Mouse (Mus musculus): ENCODE results near the gene Vti1a.

Gene Vti1a

DNA sequence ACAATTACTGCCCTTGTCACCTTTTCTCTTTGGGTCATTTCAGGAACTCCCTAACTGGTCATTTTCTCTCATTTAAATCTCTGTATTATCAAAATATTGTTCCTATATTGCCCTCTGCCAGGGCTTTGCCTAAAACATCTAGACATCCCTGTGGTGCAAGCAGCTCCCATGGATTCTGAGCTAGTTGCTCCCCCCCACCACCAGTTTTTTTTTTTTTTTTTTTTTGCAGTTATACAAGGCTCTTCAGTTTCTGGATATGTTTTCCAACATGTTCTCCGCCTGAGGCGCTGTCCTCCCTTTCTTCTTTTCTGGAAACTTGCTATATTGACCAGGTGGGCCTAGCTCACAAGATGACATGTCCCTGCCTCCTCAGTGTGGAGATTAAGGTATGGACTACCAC, 2.4 kb upstream of the Vti1a start:
- DNase-seq (ENCODE audit: low spot score in 2 of 2): no peak

DNA sequence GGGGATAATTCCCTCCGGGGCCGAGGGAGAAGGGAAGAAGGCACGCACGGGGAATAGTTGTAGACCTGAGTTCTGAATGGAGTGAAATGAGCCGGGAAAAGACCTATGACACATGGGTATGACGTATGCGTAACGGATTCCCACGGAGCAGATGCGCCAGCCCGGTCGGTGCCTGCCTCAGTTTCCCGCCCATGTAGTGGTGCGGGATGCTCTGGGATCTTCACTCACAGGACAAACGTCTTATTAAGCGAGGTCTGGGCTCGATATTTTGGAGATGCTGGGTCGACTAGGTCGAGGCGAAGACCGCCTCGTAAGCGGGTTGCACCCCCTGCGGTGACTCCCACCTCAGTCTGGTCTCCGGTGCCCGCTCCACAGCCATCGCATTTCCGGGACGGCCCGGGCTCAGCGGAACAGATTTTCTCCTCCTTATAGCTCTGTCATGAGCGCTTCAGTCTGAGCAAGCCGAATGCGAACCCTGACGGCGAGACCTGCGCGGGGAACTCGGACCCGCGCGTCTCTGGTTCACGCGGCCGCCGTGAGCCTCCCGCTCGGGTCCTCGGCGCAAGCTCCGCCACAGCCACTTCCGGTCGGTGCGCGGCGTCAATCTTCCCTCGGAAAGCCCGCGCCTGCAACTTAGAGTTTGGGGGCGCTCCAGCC, 515 bp upstream of the Vti1a start, which contains the start of gene Zdhhc6:
TSS of gene Zdhhc6 (minus strand) at position 581 of the 657 bp plus-strand sequence.
- peak; percentile 67 to 71 for DNase-seq (ENCODE audit: low spot score in 2 of 2)

DNA sequence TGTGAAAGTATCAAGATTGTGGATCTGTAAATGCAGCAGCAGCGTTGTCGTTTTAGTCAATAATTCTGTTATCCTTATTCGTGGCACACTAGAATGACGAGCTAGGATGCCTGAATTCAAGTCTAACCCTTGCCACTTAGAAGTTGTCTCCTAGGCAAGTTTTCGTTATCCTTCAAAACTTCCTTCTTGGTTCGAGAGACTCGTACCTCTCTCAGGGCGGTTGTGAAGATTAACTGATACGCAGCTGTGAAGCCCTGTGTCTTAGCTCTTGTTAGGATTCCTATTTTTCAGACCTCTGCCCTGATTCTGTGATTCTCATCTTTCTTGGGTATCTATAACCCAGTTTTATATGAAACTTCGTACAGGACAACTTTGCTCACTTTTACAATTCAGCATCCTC, 806 bp downstream of the Vti1a start:
- no peak for DNase-seq (ENCODE audit: low spot score in 2 of 2)

DNA sequence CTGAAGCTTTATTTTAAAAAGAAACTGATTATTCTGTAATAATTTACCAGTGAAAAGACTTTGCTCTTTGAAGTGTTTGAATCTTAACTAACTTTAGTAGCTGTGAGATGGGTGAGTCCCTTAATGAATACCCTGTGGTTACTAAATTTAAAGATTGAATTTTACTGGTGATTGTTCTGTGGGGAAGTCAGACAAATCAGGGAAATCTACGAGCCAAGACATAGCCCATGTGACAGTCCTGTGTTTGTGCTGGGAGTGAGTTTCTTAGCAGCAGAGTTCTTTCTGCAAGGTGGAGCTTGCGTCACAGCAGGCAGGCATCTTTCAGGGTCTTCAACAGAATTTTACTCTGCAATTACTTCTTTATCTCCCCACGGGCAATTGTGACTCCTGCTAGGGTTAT, 2.9 kb downstream of the Vti1a start:
- DNase-seq (ENCODE audit: low spot score in 2 of 2): no peak

DNA sequence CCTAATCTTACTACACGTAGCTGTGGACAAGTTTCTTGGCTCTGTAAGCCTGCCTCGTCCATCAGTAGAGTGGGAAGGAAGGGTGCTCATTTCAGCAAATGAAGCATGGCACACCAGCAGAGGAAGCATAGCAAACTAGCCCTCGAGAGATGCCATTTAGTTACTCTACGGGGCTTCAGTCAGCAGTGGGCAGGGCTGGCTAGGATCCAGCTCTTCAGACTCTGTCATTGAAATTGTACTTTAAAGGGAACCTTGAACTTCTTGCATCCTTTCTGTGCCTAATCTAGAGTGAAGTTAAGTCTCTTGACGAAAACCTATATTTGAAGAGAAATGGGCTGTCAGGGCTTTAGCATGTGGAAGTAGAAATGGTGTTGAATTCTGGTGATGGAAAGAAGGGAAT, 3.4 kb downstream of the Vti1a start:
- no peak for DNase-seq (ENCODE audit: low spot score in 2 of 2)

DNA sequence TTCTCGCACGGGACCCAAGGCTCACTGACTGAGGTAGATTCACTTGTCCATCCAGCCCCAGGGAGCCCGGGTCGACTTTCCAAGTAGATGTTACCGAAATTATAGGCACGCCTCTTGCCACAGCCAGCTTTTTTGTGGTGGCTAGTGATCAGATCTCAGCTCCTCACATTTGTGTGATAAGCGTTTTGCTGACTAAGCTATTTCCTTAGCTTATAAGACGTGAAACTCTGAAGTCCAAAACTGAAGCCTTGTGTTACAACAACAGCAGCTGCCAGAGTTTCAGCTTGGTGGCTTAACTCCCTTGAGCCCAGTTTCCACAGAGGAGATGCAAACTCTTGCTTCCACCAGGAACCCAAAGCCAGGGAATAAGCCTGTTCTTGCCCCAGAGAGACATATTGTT, 6.5 kb downstream of the Vti1a start:
- DNase-seq (ENCODE audit: low spot score in 2 of 2): no peak

DNA sequence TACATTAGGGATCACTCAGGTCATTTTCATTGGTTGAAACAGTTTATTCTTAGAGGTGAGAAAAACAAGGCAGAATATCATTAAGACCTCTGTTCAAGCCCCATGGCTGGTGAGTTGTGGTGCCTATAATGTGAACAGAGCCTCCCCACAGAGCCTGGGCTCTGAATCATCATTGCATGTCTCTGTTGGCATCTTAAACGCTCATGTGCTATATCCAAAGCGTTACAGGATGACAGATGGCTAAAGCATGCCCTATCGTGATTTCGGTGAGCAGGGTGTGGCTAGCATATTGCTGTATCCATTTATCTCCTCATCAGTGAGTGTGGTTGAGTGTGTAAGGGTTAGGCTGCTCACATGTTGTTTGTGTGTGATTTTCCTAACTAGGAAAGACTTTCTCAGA, 11.4 kb downstream of the Vti1a start:
- DNase-seq (ENCODE audit: low spot score in 2 of 2): no peak

DNA sequence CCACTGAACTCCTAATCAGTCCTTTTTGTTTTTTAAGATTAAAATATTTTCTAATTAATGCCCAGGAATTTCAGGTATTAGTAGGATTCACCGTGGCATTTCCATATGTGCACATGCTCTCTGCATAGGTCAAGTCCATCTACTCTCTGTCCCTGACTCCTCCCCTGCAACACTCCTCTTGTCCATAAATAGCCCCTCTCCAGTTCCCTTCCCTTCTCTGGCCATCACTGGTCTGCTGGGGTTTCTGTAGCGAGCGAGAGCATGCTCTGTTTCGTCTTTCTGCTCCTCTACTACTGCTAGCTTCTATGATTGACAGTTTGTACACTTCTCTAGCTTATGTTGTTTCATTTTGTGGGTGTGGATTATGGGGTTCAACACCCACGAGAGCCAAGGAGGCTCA, 15.7 kb downstream of the Vti1a start:
- no peak for DNase-seq (ENCODE audit: low spot score in 2 of 2)

DNA sequence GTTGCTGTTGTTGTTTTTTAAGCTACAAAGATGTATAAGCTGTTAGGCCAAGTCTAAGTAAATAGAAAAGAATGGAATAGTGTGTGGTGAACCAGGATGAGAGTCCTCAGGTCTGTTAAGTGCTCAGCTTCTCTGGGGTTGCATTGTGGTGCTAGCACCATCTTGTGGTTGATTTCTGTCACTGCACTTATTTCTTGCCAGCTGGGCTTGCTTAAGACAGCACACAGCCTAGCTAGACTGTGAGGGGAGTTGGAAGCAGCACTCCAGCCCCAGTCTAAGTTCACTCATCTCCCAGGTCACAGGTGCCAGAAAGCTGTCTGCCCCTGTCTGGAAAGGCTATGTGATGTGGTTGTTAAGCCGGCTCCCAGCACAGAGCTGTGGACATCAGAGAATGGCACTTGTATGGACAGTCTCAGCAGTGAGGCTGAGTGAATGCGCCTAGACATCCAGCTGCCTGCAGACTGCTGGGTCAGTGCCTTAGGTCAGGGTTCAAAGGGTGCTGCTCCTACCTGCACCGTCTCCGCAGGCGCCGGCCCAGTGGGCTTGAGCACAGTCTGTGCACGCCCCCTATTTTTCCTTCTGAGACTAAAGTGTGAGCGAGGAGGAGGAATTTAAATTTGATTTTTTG, 16.7 kb downstream of the Vti1a start:
- DNase-seq (ENCODE audit: low spot score in 2 of 2): peak; percentile 31 to 70

DNA sequence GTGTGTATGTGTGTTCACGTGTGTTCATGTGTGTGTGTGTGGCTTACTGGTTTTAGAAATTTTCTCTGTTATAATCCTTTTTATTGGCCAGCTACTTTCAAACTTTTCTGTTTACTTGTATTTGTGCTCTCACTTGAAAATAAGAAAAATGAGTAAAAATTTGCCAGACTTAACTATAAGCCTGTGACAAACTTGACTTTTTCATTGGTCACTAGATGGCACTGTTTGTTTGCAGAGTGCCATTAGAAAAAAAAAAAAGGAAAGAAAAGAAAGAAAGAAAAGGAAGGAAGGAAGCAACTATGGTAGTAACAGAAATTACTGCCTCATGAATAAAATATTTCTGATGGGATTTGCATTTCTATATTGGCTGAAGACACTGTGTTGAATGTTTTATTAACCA, 19.8 kb downstream of the Vti1a start:
- DNase-seq (ENCODE audit: low spot score in 2 of 2): no peak

DNA sequence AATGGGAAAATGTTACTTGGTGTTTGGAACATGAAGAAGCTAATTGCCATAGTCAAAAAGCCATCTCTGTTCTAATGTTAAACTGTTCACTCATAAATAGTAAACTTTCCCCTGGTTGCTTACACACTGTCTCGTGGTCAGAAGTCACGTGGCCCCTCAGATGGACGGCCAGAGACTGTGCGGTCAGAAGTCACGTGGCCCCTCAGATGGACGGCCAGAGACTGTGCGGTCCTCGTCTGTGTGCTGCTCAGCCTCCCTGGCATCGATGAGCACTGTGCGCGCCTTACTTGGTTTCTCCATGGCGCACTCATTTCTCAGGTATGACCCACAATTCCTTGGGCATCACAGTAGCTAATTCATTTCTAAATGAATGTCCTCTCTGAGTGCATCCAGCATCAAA, 20.3 kb downstream of the Vti1a start:
- DNase-seq (ENCODE audit: low spot score in 2 of 2): no peak

DNA sequence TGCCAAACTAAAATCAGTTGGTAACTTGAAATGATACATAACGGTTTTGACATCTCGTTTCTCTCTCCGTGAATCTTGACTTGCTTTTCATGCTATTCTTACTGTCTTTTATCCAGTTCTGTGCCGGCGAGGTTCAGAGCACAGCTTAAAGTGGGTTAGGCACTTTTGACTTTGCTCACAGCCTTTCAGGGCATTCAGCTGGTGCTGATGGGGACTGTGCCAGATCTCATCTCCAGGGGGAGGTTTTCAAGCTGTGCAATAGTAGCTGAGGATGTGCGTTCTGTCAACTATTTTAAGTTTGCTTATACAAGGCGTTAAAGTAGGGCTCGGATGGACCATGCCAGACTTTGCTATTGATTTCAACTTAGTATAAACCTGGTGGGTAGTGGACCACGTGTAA, 21.0 kb downstream of the Vti1a start:
- DNase-seq (ENCODE audit: low spot score in 2 of 2): no peak

DNA sequence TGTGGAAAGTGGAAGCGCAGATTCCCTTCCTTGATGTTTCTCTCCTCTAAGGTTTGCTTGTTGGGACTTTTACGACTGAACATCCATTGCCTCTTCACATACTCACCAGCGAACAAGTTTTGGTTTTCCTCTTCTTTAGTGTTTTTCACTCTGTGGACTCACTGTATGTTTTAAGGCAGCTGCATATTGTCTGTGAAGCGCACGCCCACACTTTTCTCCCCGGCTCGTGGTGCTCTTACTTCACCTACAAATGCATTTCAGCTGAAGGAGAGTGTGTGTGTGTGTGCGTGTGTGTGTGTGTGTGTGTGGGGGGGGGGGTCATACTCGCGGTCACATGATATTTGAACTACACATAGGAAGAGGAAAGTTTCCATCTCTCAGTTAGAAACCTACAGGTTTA, 21.6 kb downstream of the Vti1a start:
- no peak for DNase-seq (ENCODE audit: low spot score in 2 of 2)

DNA sequence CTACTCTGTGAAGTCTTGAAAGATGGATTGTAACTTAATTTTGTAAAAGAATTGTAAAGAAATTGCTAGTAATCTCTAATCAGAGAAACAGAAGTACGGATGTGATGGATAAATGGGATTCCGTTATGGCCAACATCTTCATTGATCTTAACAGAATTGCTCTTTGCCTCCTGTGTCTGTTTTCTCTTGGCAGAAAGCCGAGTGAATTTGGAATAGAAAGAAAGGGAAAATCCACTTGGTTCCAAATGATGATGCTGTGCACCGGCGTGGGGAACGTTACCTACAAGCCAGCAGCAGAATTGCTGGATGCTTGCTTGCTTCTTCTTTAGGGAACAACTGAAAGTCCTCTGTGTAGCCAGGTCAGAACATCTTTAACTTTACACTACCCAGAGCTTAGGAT, 24.4 kb downstream of the Vti1a start:
- DNase-seq (ENCODE audit: low spot score in 2 of 2): no peak

DNA sequence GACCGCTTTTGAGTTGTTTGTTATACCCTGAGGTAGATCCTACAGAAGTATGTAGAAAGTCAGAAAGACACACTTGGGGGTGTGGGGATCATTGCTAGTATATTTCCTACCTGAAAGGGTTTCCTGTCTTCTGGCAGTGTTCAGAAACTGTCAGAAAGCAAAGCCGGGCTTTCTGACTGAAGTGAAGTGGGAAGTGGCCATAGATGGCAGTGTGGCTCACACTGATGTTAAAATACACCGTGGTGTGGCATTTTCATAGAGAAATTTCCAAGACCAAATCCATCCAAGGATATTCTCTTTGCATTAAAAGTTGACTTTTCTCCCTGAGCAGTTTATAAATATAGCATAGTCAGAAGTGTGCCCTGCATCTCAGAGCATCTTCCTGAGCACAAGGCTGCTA, 25.3 kb downstream of the Vti1a start:
- no peak for DNase-seq (ENCODE audit: low spot score in 2 of 2)

DNA sequence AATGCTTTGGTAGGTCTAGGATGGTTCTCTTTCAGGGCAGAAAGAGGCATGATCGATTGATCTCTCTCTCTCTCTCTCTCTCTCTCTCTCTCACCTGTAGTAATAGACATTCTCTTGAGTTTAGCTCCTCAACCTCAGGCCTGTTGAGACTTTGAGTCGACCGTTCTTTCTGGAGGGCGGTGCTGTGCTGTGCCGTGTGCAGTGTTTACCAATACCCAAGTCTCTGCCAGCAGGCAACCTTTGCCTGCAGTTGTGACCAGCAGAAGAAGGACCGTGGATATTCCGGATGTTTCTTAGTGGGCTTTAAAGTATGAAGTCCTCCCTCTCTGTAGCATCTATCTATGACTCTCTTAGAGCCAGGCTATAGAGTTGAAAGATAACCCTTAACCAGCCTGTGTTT, 26.3 kb downstream of the Vti1a start:
- no peak for DNase-seq (ENCODE audit: low spot score in 2 of 2)

DNA sequence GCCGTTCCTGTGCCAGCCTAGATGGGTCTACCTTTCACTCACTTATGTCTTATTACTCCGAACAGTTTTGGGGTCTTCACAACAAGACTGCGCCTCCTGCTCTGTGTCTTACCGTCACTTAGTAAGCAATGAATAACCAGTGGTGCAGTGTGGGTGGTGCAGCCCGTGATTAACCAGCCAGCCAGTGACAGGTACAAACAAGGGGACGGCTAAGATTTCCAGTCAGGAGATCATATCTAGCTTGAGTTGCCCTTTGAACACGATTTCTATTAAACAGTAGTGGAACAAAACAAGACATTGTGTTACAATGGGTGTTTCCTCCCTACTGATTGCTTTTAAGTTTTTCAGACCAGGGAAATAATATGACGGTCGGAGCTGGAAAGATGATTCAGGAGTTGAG, 27.2 kb downstream of the Vti1a start:
- DNase-seq (ENCODE audit: low spot score in 2 of 2): no peak

DNA sequence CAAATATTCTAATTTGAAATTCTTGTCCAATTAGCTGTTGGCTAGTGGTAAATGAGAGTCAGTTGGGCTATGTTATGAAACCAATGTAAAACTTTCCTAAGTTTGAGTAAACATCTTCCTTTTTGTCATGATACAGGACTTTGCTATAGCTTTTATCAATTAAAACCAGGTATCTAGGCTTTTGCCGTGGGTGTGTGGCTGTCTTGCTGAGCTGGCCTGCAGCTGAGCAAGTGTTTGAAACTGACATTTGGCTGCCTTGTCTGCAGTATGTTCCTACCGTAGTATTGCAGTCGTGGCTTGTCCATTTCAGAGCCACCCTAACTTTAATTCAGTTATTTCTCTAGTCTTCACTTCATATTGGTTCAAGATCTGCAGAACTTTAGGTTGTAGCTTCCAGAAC, 32.1 kb downstream of the Vti1a start:
- DNase-seq (ENCODE audit: low spot score in 2 of 2): no peak

DNA sequence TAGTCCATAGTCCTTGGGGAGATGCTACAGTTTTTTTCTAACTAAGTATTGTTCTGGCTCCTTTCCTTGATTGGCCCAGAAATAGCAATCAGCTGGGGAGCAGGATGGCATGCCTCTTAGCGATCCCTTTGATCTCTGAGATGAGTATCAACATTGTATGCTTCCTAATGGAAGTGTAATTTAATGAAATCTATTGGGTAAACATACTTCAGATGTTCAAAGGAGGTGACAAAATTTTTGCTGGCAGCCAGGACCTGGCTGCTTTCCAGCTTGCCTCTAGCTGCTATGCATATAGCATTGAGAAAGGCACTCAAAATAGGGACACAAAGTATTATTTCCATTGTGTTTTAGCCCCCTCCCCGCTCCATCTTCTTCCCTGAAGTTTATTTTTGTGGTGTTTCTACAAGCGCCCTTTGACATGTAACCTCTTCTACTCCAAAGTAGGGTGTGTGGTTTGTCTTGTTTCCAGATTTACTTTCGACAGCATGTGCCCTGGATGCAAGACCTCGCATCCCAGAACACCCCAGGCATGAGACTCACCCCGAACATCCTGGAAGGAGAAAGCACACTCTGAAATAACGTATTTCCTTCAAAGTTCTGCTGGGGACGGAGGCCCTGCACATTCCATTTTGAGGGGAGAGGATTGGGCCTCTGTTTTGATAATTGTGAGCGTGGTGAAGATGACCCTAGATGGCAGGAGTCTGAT, 34.7 kb downstream of the Vti1a start:
- no peak for DNase-seq (ENCODE audit: low spot score in 2 of 2)

DNA sequence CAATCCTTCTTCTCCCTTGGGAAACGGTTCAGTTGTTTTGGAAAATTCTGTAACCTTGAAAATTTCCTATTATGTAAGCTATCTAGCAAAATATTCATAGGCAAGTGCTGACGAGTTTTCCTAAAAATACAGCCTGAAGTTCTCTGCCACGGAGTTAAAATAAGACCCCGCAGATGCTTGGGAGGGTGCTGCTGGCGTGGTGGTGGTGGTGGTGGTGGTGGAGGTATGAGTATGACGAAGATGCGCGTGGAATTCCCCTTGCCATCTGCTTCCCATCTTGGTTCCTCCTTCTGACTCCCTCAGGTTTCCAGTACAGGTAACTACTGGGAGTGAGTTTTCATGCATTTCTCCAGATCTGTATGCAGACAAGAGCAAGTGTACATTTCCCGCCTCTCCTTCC, 46.5 kb downstream of the Vti1a start:
- peak in 1 of 2 experiments; percentile 25 for DNase-seq (ENCODE audit: low spot score in 2 of 2)

DNA sequence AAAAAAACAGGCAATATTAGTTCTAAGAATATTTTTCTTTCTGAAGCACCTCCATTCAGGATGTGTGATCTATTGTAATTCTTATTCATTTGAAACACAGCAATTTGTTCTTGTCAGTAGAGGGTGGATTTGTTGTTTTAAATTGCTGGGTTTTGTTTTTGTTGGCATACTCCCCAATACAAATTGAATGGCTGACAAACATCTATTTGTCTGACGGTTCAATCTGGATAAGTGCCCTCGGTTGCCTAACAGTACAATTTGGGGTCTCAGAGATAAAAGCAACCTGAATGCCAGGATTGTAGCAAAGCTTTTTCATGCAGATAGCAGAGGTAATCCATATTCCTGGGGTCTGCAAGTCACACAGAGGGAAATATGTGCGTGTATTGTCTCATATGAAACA, 53.6 kb downstream of the Vti1a start:
- DNase-seq (ENCODE audit: low spot score in 2 of 2): no peak

DNA sequence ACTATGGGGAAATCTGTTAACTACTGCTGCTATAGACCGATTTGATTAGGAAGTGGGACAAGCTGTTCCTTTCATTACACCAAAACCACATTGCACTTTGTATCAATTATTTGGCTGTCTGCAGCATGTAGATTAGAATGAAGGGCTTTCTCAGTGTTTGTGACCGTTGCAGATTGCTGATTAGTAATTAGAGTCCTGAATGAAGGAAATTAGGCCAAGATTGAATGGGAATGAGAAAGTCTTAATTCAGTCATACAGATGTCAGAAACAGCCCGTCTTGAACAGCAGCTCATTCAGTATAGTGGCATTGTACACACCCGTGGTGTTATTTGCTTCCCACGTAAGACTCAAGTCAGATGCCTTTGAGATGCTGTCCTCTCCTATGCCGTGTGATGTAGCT, 60.2 kb downstream of the Vti1a start:
- DNase-seq (ENCODE audit: low spot score in 2 of 2): no peak

DNA sequence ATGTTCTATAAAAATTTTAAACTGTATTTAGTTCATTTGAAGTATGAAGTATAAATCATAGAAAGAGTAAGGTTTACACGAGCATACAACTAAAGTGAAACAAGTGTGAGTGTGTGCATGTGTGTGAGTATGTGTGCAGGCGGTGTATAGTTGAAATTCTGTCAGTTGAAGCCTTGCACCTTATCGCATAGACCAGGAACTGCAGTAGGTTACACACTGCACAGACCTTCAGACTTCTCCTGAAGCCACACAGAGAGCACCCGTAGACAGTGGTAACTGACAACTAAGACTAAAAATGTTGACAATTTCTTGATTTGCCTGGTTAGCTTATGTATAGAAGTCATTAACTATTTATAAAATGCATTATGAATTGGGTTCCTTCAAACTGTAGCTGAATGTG, 61.4 kb downstream of the Vti1a start:
- no peak for DNase-seq (ENCODE audit: low spot score in 2 of 2)
